Mouse (Mus musculus) right cerebral cortex, adult 18-20 months (tissue): ENCODE measurements around the gene Ift140.

ENCODE experiments used
- DNase-seq: peaks from one replicate; pipeline ENCODE4 v3.0.0; 2022; ENCODE audit warnings: mixed read lengths

Ift140 gene

GRCm38 (mm10) chr17:25015655-25016291 is at the start of gene Ift140, which contains the start of gene Cramp1l:
Gene Ift140 (plus strand): TSS chr17:25016085.
Gene Cramp1l (minus strand): TSS chr17:25015788.
- peak; percentile 100 for DNase-seq

GRCm38 (mm10) chr17:24987221-24987620 is 28.7 kb upstream of the Ift140 start:
- DNase-seq = peak; percentile 58

- DNase-seq = no peak
Measured at GRCm38 (mm10) chr17:24994721-24995120, 21.2 kb upstream of the Ift140 start.

GRCm38 (mm10) chr17:25005102-25005501 is 10.8 kb upstream of the Ift140 start:
- DNase-seq = no peak

- no peak for DNase-seq
Measured at GRCm38 (mm10) chr17:25007480-25007879, 8.4 kb upstream of the Ift140 start.

- no peak for DNase-seq
Measured at GRCm38 (mm10) chr17:25013606-25014501, 2.0 kb upstream of the Ift140 start.

GRCm38 (mm10) chr17:25014841-25015570 is 879 bp upstream of the Ift140 start:
- DNase-seq = peak; percentile 39

GRCm38 (mm10) chr17:25016292-25017132 is 627 bp downstream of the Ift140 start:
- DNase-seq = peak; percentile 81

GRCm38 (mm10) chr17:25036183-25036582 is 20.3 kb downstream of the Ift140 start:
- DNase-seq = no peak

GRCm38 (mm10) chr17:25044879-25045278 is 29.0 kb downstream of the Ift140 start:
- no peak for DNase-seq

GRCm38 (mm10) chr17:25045281-25045680 is 29.4 kb downstream of the Ift140 start:
- DNase-seq = no peak

- no peak for DNase-seq
Measured at GRCm38 (mm10) chr17:25047143-25047542, 31.3 kb downstream of the Ift140 start.

GRCm38 (mm10) chr17:25053274-25053673 is 37.4 kb downstream of the Ift140 start:
- peak; percentile 13 for DNase-seq

- DNase-seq = no peak
Measured at GRCm38 (mm10) chr17:25057041-25057440, 41.2 kb downstream of the Ift140 start.

- DNase-seq = no peak
Measured at GRCm38 (mm10) chr17:25063261-25063660, 47.4 kb downstream of the Ift140 start.

GRCm38 (mm10) chr17:25063872-25064271 is 48.0 kb downstream of the Ift140 start:
- DNase-seq = no peak

- no peak for DNase-seq
Measured at GRCm38 (mm10) chr17:25064351-25064750, 48.5 kb downstream of the Ift140 start.

GRCm38 (mm10) chr17:25065189-25065588 is 49.3 kb downstream of the Ift140 start:
- DNase-seq = no peak

- no peak for DNase-seq
Measured at GRCm38 (mm10) chr17:25066595-25066994, 50.7 kb downstream of the Ift140 start.

GRCm38 (mm10) chr17:25067442-25067851 is 51.6 kb downstream of the Ift140 start:
- DNase-seq = no peak

- no peak for DNase-seq
Measured at GRCm38 (mm10) chr17:25068690-25069089, 52.8 kb downstream of the Ift140 start.

GRCm38 (mm10) chr17:25076906-25077305 is 61.0 kb downstream of the Ift140 start:
- DNase-seq = peak; percentile 21
